Mouse (Mus musculus) limb, embryonic 13.5 days (tissue): ENCODE data around the gene Enkur. TPM values are rescaled to one million over a fixed set of nuclear protein-coding genes. Genes with fewer than 3 reads are reported as not detected.
A peak's percentile ranks its signal among the peaks of the same experiment; 100 is the strongest.

Source experiments
- ATAC-seq: fragments of 200-750 bp; cut with Nextera tagmentation; 2 replicates; pipeline ENCODE4 v1.8.0; 2017; ENCODE audit warnings: low read depth, moderate number of reproducible peaks, moderate TSS enrichment; ENCODE audit not compliant: low FRiP score
- H3K27ac ChIP-seq: fragments of 300-500 bp; sonication (generic); 2 replicates; pipeline ENCODE4 v1.5.1; 2015; ENCODE audit warnings: inconsistent platforms, mild to moderate bottlenecking, moderate library complexity
- H3K27me3 ChIP-seq: fragments of 300-500 bp; sonication (generic); 2 replicates; pipeline ENCODE4 v1.6.1; 2015; ENCODE audit warnings: mild to moderate bottlenecking, inconsistent platforms
- H3K36me3 ChIP-seq: fragments of 300-500 bp; sonication (generic); 2 replicates; pipeline ENCODE4 v1.6.1; 2015; ENCODE audit warnings: inconsistent platforms, mild to moderate bottlenecking, moderate library complexity
- H3K4me1 ChIP-seq: fragments of 300-500 bp; sonication (generic); 2 replicates; pipeline ENCODE4 v1.6.1; 2015; ENCODE audit warnings: inconsistent platforms
- H3K4me2 ChIP-seq: fragments of 300-500 bp; sonication (generic); replicated peaks from 2 replicates; pipeline ENCODE4 v1.6.1; 2015; ENCODE audit warnings: inconsistent platforms, mild to moderate bottlenecking, moderate library complexity
- H3K4me3 ChIP-seq: fragments of 300-500 bp; sonication (generic); 2 replicates; pipeline ENCODE4 v1.5.1; 2015; ENCODE audit warnings: moderate library complexity, mild to moderate bottlenecking, inconsistent platforms
- H3K9ac ChIP-seq: fragments of 300-500 bp; sonication (generic); 2 replicates; pipeline ENCODE4 v1.6.1; 2015; ENCODE audit warnings: mild to moderate bottlenecking, inconsistent platforms
- H3K9me3 ChIP-seq: fragments of 300-500 bp; sonication (generic); 2 replicates; pipeline ENCODE4 v1.6.1; 2016; ENCODE audit warnings: inconsistent platforms
- WGBS: fragments of 180-500 bp; shearing (Covaris S2); methylation state at CpG from one replicate; pipeline ENCODE4 v1.1.7; 2015; 5-methylcytosine and 5-hydroxymethylcytosine counted together
- polyA plus RNA-seq: library from polyadenylated mRNA; unstranded; fragments of >200 nt; fragmentation: Nextera tagmentation; extraction: Ambion mirVana; gene quantifications from 2 replicates; pipeline ENCODE4 v1.2.1, GENCODE M21; 2015

Gene Enkur
- polyA plus RNA-seq, 1 experiment from 2014 or later, result 0.39 TPM

- H3K4me3 ChIP-seq, result no peak overlapping the region
- 76% methylated on average over 1 of the region's 1 CpGs for WGBS
- H3K4me1 ChIP-seq, result no peaks in the 10 kb centered on the region
- no peak overlapping the region for H3K27ac ChIP-seq
- H3K4me2 ChIP-seq, result no peak overlapping the region
- no peaks in the 10 kb centered on the region for H3K9me3 ChIP-seq
- no peak for ATAC-seq
- H3K9ac ChIP-seq, result no peak overlapping the region
- no peaks in the 10 kb centered on the region for H3K36me3 ChIP-seq
- peaks cover 25% of the 10 kb centered on the region; the same call in 1 of the 2 replicates for H3K27me3 ChIP-seq
Observed at GRCm38 (mm10) chr2:21182811-21183210, 22.4 kb downstream of the Enkur start.

- no peak overlapping the region for H3K4me2 ChIP-seq
- H3K27me3 ChIP-seq, result 0 out of 2 replicates have a peak, but pooled peaks cover 16% of the 10 kb centered on the region
- ATAC-seq, result no peak
- no peaks in the 10 kb centered on the region for H3K4me1 ChIP-seq
- no peaks in the 10 kb centered on the region for H3K36me3 ChIP-seq
- no peak overlapping the region for H3K4me3 ChIP-seq
- no peak overlapping the region for H3K27ac ChIP-seq
- no peak overlapping the region for H3K9ac ChIP-seq
- no peaks in the 10 kb centered on the region for H3K9me3 ChIP-seq
- 96% methylated on average over 5 of the region's 5 CpGs for WGBS
Observed at GRCm38 (mm10) chr2:21179136-21179535, 26.0 kb downstream of the Enkur start.

GRCm38 (mm10) chr2:21172797-21173196, 32.4 kb downstream of the Enkur start:
- Histone ChIP-seq H3K4me1 (no peaks in the 10 kb centered on the region), H3K27me3 (no peaks in the 10 kb centered on the region), H3K9me3 (peaks cover 5% of the 10 kb centered on the region; the same call in 1 of the 2 replicates), H3K4me3 (no peak overlapping the region), H3K9ac (no peak overlapping the region), H3K4me2 (no peak overlapping the region), H3K36me3 (no peaks in the 10 kb centered on the region), H3K27ac (no peak overlapping the region)
- 83% methylated on average over 3 of the region's 3 CpGs for WGBS
- no peak for ATAC-seq

GRCm38 (mm10) chr2:21167916-21168315, 37.2 kb downstream of the Enkur start:
- no peak overlapping the region for H3K4me3 ChIP-seq
- H3K9me3 ChIP-seq, result peaks cover 5% of the 10 kb centered on the region; the same call in 1 of the 2 replicates
- H3K4me2 ChIP-seq, result no peak overlapping the region
- no peaks in the 10 kb centered on the region for H3K4me1 ChIP-seq
- ATAC-seq, result no peak
- 74% methylated on average over 1 of the region's 1 CpGs for WGBS
- H3K27ac ChIP-seq, result no peak overlapping the region
- no peaks in the 10 kb centered on the region for H3K27me3 ChIP-seq
- H3K36me3 ChIP-seq, result no peaks in the 10 kb centered on the region
- H3K9ac ChIP-seq, result no peak overlapping the region

GRCm38 (mm10) chr2:21164296-21164695, 40.9 kb downstream of the Enkur start:
- H3K36me3 ChIP-seq, result no peaks in the 10 kb centered on the region
- no peak overlapping the region for H3K27ac ChIP-seq
- no peak for ATAC-seq
- no peak overlapping the region for H3K4me2 ChIP-seq
- H3K9ac ChIP-seq, result no peak overlapping the region
- 80% methylated on average over 8 of the region's 8 CpGs for WGBS
- no peak overlapping the region for H3K4me3 ChIP-seq
- H3K4me1 ChIP-seq, result no peaks in the 10 kb centered on the region
- no peaks in the 10 kb centered on the region for H3K9me3 ChIP-seq
- no peaks in the 10 kb centered on the region for H3K27me3 ChIP-seq

- Histone ChIP-seq H3K27me3 (no peaks in the 10 kb centered on the region), H3K36me3 (no peaks in the 10 kb centered on the region), H3K27ac (no peak overlapping the region), H3K4me1 (no peaks in the 10 kb centered on the region), H3K9ac (no peak overlapping the region), H3K4me2 (no peak overlapping the region), H3K9me3 (no peaks in the 10 kb centered on the region), H3K4me3 (no peak overlapping the region)
- no peak for ATAC-seq
- 83% methylated on average over 3 of the region's 3 CpGs for WGBS
Observed at GRCm38 (mm10) chr2:21153469-21153868, 51.7 kb downstream of the Enkur start.

GRCm38 (mm10) chr2:21147169-21147568, 58.0 kb downstream of the Enkur start:
- Histone ChIP-seq H3K4me2 (no peak overlapping the region), H3K27ac (no peak overlapping the region), H3K36me3 (no peaks in the 10 kb centered on the region), H3K9me3 (no peaks in the 10 kb centered on the region), H3K4me1 (no peaks in the 10 kb centered on the region), H3K4me3 (no peak overlapping the region), H3K9ac (no peak overlapping the region), H3K27me3 (peaks cover 10% of the 10 kb centered on the region)
- 62% methylated on average over 4 of the region's 4 CpGs for WGBS
- ATAC-seq, result no peak

GRCm38 (mm10) chr2:21146486-21146885, 58.7 kb downstream of the Enkur start:
- Histone ChIP-seq H3K27ac (no peak overlapping the region), H3K4me1 (0 out of 2 replicates have a peak, but pooled peaks cover under 1% of the 10 kb centered on the region), H3K4me2 (no peak overlapping the region), H3K4me3 (no peak overlapping the region), H3K9me3 (no peaks in the 10 kb centered on the region), H3K27me3 (peaks cover 10% of the 10 kb centered on the region), H3K9ac (no peak overlapping the region), H3K36me3 (no peaks in the 10 kb centered on the region)
- ATAC-seq, result no peak
- 85% methylated on average over 6 of the region's 6 CpGs for WGBS

- Histone ChIP-seq H3K27ac (no peak overlapping the region), H3K9me3 (peaks cover 5% of the 10 kb centered on the region; the same call in 1 of the 2 replicates), H3K27me3 (peaks cover 13% of the 10 kb centered on the region), H3K9ac (peak overlapping the region; percentile 68; the same call in 1 of the 2 replicates), H3K4me3 (peak overlapping the region; percentile 52), H3K36me3 (no peaks in the 10 kb centered on the region), H3K4me1 (0 out of 2 replicates have a peak, but pooled peaks cover 5% of the 10 kb centered on the region), H3K4me2 (peak overlapping the region; percentile 91)
- peak; percentile 28; the same call in 1 of the 2 replicates for ATAC-seq
- WGBS, result 24% methylated on average over 2 of the region's 2 CpGs
Observed at GRCm38 (mm10) chr2:21142616-21143015, 62.5 kb downstream of the Enkur start.

GRCm38 (mm10) chr2:21142204-21142580, 63.0 kb downstream of the Enkur start:
- H3K4me3 ChIP-seq, result peak overlapping the region; percentile 52
- 0 out of 2 replicates have a peak, but pooled peaks cover 5% of the 10 kb centered on the region for H3K4me1 ChIP-seq
- peak overlapping the region; percentile 61 for H3K27ac ChIP-seq
- WGBS, result under 1% methylated on average over 15 of the region's 15 CpGs
- peaks cover 13% of the 10 kb centered on the region for H3K27me3 ChIP-seq
- H3K9ac ChIP-seq, result peak overlapping the region; percentile 68
- no peaks in the 10 kb centered on the region for H3K36me3 ChIP-seq
- peak overlapping the region; percentile 91 for H3K4me2 ChIP-seq
- peak; percentile 70 for ATAC-seq
- H3K9me3 ChIP-seq, result peaks cover 5% of the 10 kb centered on the region; the same call in 1 of the 2 replicates

GRCm38 (mm10) chr2:21141520-21142203, 63.5 kb downstream of the Enkur start:
- Histone ChIP-seq H3K36me3 (no peaks in the 10 kb centered on the region), H3K9ac (peak overlapping the region; percentile 68), H3K27ac (peak overlapping the region; percentile 61), H3K4me2 (peak overlapping the region; percentile 91), H3K4me1 (0 out of 2 replicates have a peak, but pooled peaks cover 5% of the 10 kb centered on the region), H3K27me3 (peaks cover 13% of the 10 kb centered on the region), H3K9me3 (peaks cover 5% of the 10 kb centered on the region; the same call in 1 of the 2 replicates), H3K4me3 (peak overlapping the region; percentile 52)
- peak; percentile 75 for ATAC-seq
- under 1% methylated on average over 43 of the region's 46 CpGs for WGBS

GRCm38 (mm10) chr2:21141189-21141519, 64.0 kb downstream of the Enkur start:
- H3K4me1 ChIP-seq, result 0 out of 2 replicates have a peak, but pooled peaks cover 5% of the 10 kb centered on the region
- peaks cover 13% of the 10 kb centered on the region for H3K27me3 ChIP-seq
- H3K4me2 ChIP-seq, result peak overlapping the region; percentile 91
- H3K9me3 ChIP-seq, result peaks cover 5% of the 10 kb centered on the region; the same call in 1 of the 2 replicates
- no peaks in the 10 kb centered on the region for H3K36me3 ChIP-seq
- peak overlapping the region; percentile 68 for H3K9ac ChIP-seq
- peak; percentile 16; the same call in 1 of the 2 replicates for ATAC-seq
- 17% methylated on average over 7 of the region's 7 CpGs for WGBS
- H3K27ac ChIP-seq, result peak overlapping the region; percentile 61; the same call in 1 of the 2 replicates
- peak overlapping the region; percentile 52 for H3K4me3 ChIP-seq
